In genomic region chr4:102856086-102856485, GRCm38 (mm10) we compare ENCODE assay signal across 14 mouse cellular contexts.
DNase-seq lines count a peak whose midpoint lies in the region; ATAC-seq and TF ChIP-seq lines count a peak whose summit lies in the region.
"Had no signal": no experiment of that assay in that cellular context is flagged by ENCODE, and none has a peak within 500 bp of the region (broad histone marks: within the 10 kb centered on the region; RNA-seq: fewer than 3 reads in every experiment).

No protein-coding gene starts in this region.

- no peak overlapping the region for H3K27ac ChIP-seq in hindbrain, embryonic 10.5 days
- H3K27ac ChIP-seq in hindbrain, embryonic 11.5 days (ENCODE audit: low read depth, low read length) = no peak overlapping the region
- H3K27ac ChIP-seq in cortical plate, adult 2 months (ENCODE audit: insufficient read depth, low read length) = peak overlapping the region; percentile 69
- peak overlapping the region; percentile 50; the same call in 1 of the 2 replicates for H3K27ac ChIP-seq in midbrain, embryonic 14.5 days (replicated peaks; ENCODE audit: low read depth, low read length)
- H3K27ac ChIP-seq in liver, embryonic 11.5 days (ENCODE audit: low read depth, low read length) = no peak overlapping the region
- H3K27ac ChIP-seq: embryonic facial prominence, embryonic 13.5 days; neural tube, embryonic 15.5 days had no signal

- DNase-seq in hindbrain, embryonic 10.5 days (ENCODE audit: low spot score) = peak; percentile 7
- DNase-seq in hindbrain, embryonic 11.5 days (ENCODE audit: low spot score) = no peak
- peak; percentile 54 to 74 for DNase-seq in frontal cortex, postnatal 36 days (ENCODE audit: low spot score in 2 of 2)
- DNase-seq in midbrain, embryonic 14.5 days = peak; percentile 42
- DNase-seq in liver, embryonic 11.5 days (ENCODE audit: low spot score) = no peak
- no peak for DNase-seq in cerebellum, adult 8-10 months
- DNase-seq: gastrocnemius, postnatal 25 days; kidney, adult 18-20 months; liver; lung, postnatal 4 days had no signal

- H3K9ac ChIP-seq in hindbrain, embryonic 11.5 days (ENCODE audit: low read depth, low read length) = no peak overlapping the region
- H3K9ac ChIP-seq in midbrain, embryonic 14.5 days (replicated peaks; ENCODE audit: low read length) = no peak overlapping the region; the same call in 1 of the 2 replicates
- no peak overlapping the region for H3K9ac ChIP-seq in liver, embryonic 11.5 days (ENCODE audit: low read depth, low read length)
- H3K9ac ChIP-seq: embryonic facial prominence, embryonic 13.5 days; neural tube, embryonic 15.5 days had no signal

- TF ChIP-seq CTCF in cortical plate, adult 2 months (IDR thresholded peaks at IDR 0.05; ENCODE audit: extremely low read depth, insufficient read depth, low read length) = no peak

- 34% methylated on average over 7 of the region's 7 CpGs for WGBS in hindbrain, embryonic 10.5 days
- WGBS in hindbrain, embryonic 11.5 days = 43% methylated on average over 7 of the region's 7 CpGs
- 7% methylated on average over 7 of the region's 7 CpGs for WGBS in midbrain, embryonic 14.5 days
- WGBS in liver, embryonic 11.5 days = 79% methylated on average over 7 of the region's 7 CpGs

- no peaks in the 10 kb centered on the region for H3K9me3 ChIP-seq in hindbrain, embryonic 10.5 days
- no peaks in the 10 kb centered on the region for H3K9me3 ChIP-seq in hindbrain, embryonic 11.5 days (ENCODE audit: control insufficient read depth, low read length)
- no peaks in the 10 kb centered on the region for H3K9me3 ChIP-seq in midbrain, embryonic 14.5 days (ENCODE audit: control insufficient read depth, low read length)
- H3K9me3 ChIP-seq in liver, embryonic 11.5 days (ENCODE audit: control insufficient read depth, low read length) = no peaks in the 10 kb centered on the region
- H3K9me3 ChIP-seq: embryonic facial prominence, embryonic 13.5 days; neural tube, embryonic 15.5 days had no signal

- H3K4me2 ChIP-seq in hindbrain, embryonic 11.5 days (replicated peaks; ENCODE audit: low read depth, low read length) = no peak overlapping the region
- no peak overlapping the region for H3K4me2 ChIP-seq in midbrain, embryonic 14.5 days (ENCODE audit: low read length)
- no peak overlapping the region for H3K4me2 ChIP-seq in liver, embryonic 11.5 days
- H3K4me2 ChIP-seq: embryonic facial prominence, embryonic 13.5 days; neural tube, embryonic 15.5 days had no signal

- no peak for ATAC-seq in hindbrain, embryonic 11.5 days (ENCODE audit: low FRiP score)
- ATAC-seq in midbrain, embryonic 14.5 days (ENCODE audit: low FRiP score, low TSS enrichment) = peak; percentile 24; the same call in 1 of the 2 replicates
- no peak for ATAC-seq in activated CD4-positive, CD25-positive, alpha-beta regulatory T cell, adult 4 months
- no peak for ATAC-seq in liver, embryonic 11.5 days (replicated peaks; ENCODE audit: low FRiP score)

- H3K27me3 ChIP-seq in hindbrain, embryonic 10.5 days (ENCODE audit: insufficient read depth, poor library complexity, severe bottlenecking) = no peaks in the 10 kb centered on the region
- no peaks in the 10 kb centered on the region for H3K27me3 ChIP-seq in hindbrain, embryonic 11.5 days (ENCODE audit: control insufficient read depth, insufficient read depth, low read length)
- no peaks in the 10 kb centered on the region for H3K27me3 ChIP-seq in midbrain, embryonic 14.5 days (ENCODE audit: control insufficient read depth, insufficient read depth, low read length)
- H3K27me3 ChIP-seq in liver, embryonic 11.5 days (replicated peaks; ENCODE audit: control insufficient read depth, insufficient read depth, low read length) = no peaks in the 10 kb centered on the region
- H3K27me3 ChIP-seq: embryonic facial prominence, embryonic 13.5 days; neural tube, embryonic 15.5 days had no signal

- no peaks in the 10 kb centered on the region for H3K36me3 ChIP-seq in hindbrain, embryonic 10.5 days
- no peaks in the 10 kb centered on the region for H3K36me3 ChIP-seq in hindbrain, embryonic 11.5 days (ENCODE audit: control insufficient read depth, insufficient read depth, low read length)
- H3K36me3 ChIP-seq in midbrain, embryonic 14.5 days (ENCODE audit: control insufficient read depth, insufficient read depth, low read length) = no peaks in the 10 kb centered on the region
- no peaks in the 10 kb centered on the region for H3K36me3 ChIP-seq in liver, embryonic 11.5 days (ENCODE audit: control insufficient read depth, insufficient read depth, low read length)
- H3K36me3 ChIP-seq: embryonic facial prominence, embryonic 13.5 days had no signal

- TF ChIP-seq POLR2A in cortical plate, adult 2 months (IDR thresholded peaks at IDR 0.05; ENCODE audit: extremely low read depth, insufficient read depth, low read length) = peak; percentile 72; the same call in 1 of the 2 replicates

- H3K4me1 ChIP-seq in hindbrain, embryonic 10.5 days (replicated peaks) = peaks cover 21% of the 10 kb centered on the region
- no peaks in the 10 kb centered on the region for H3K4me1 ChIP-seq in hindbrain, embryonic 11.5 days (replicated peaks; ENCODE audit: control insufficient read depth, insufficient read depth, low read length)
- peaks cover 17% of the 10 kb centered on the region for H3K4me1 ChIP-seq in cortical plate, adult 2 months (ENCODE audit: control insufficient read depth, insufficient read depth, low read length)
- peaks cover 15% of the 10 kb centered on the region for H3K4me1 ChIP-seq in midbrain, embryonic 14.5 days (ENCODE audit: control insufficient read depth, insufficient read depth, low read length)
- H3K4me1 ChIP-seq in liver, embryonic 11.5 days (replicated peaks; ENCODE audit: control insufficient read depth, insufficient read depth, low read length) = no peaks in the 10 kb centered on the region
- H3K4me1 ChIP-seq: embryonic facial prominence, embryonic 13.5 days had no signal

- H3K4me3 ChIP-seq in hindbrain, embryonic 10.5 days = no peak overlapping the region
- no peak overlapping the region for H3K4me3 ChIP-seq in hindbrain, embryonic 11.5 days (ENCODE audit: low read depth, low read length)
- no peak overlapping the region for H3K4me3 ChIP-seq in cortical plate, adult 2 months (ENCODE audit: insufficient read depth, low read length)
- no peak overlapping the region for H3K4me3 ChIP-seq in midbrain, embryonic 14.5 days (replicated peaks; ENCODE audit: low read depth, low read length)
- H3K4me3 ChIP-seq in liver, embryonic 11.5 days (ENCODE audit: low read depth, low read length) = no peak overlapping the region
- H3K4me3 ChIP-seq: embryonic facial prominence, embryonic 13.5 days; neural tube, embryonic 15.5 days had no signal

Comparison
In these comparisons a context has a peak if more than half of its experiments do, and no peak if none do; other contexts are left out.
1. DNase-seq: peak in hindbrain, embryonic 10.5 days (single experiment), frontal cortex, postnatal 36 days (2 of 2) and midbrain, embryonic 14.5 days (single experiment); none in hindbrain, embryonic 11.5 days (single experiment), liver, embryonic 11.5 days (single experiment) and cerebellum, adult 8-10 months (single experiment).
2. H3K27ac ChIP-seq: peak in cortical plate, adult 2 months (single experiment) and midbrain, embryonic 14.5 days (single experiment); none in hindbrain, embryonic 10.5 days (single experiment), hindbrain, embryonic 11.5 days (single experiment) and liver, embryonic 11.5 days (single experiment).